Mouse (Mus musculus) kidney, adult 9 months (tissue): ENCODE data around the gene Fzd1.
A peak's percentile ranks its signal among the peaks of the same experiment; 100 is the strongest.

Experiments used
- DNase-seq: peaks from one replicate; pipeline ENCODE4 v3.0.0; 2022

Fzd1 gene

GRCm38 (mm10) chr5:4742722-4743121, 15.1 kb downstream of the Fzd1 start:
- no peak for DNase-seq

DNA sequence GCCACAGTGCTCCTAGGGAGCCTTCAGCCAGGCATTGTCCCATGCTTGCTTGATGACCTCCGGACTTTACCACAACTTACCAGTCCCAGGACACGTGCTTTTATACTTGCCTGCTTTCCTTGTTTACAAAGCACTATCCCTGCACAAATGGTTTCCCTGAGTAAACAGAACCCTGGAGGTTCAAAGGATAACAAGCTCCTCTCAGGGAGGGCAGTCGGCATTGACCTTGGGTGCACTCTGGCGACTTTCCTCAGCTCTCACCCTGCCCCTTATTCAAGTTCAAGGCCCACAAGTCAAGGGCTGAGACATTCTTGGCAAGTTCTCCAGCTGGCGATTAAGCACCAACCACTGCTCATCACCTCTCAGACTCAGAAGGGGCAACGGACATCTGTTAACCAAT, 20.8 kb downstream of the Fzd1 start:
- peak; percentile 97 for DNase-seq

- DNase-seq, result peak; percentile 82
Measured at GRCm38 (mm10) chr5:4735461-4735860, 22.4 kb downstream of the Fzd1 start.

GRCm38 (mm10) chr5:4733239-4733638, 24.6 kb downstream of the Fzd1 start:
- DNase-seq, result peak; percentile 68

DNA sequence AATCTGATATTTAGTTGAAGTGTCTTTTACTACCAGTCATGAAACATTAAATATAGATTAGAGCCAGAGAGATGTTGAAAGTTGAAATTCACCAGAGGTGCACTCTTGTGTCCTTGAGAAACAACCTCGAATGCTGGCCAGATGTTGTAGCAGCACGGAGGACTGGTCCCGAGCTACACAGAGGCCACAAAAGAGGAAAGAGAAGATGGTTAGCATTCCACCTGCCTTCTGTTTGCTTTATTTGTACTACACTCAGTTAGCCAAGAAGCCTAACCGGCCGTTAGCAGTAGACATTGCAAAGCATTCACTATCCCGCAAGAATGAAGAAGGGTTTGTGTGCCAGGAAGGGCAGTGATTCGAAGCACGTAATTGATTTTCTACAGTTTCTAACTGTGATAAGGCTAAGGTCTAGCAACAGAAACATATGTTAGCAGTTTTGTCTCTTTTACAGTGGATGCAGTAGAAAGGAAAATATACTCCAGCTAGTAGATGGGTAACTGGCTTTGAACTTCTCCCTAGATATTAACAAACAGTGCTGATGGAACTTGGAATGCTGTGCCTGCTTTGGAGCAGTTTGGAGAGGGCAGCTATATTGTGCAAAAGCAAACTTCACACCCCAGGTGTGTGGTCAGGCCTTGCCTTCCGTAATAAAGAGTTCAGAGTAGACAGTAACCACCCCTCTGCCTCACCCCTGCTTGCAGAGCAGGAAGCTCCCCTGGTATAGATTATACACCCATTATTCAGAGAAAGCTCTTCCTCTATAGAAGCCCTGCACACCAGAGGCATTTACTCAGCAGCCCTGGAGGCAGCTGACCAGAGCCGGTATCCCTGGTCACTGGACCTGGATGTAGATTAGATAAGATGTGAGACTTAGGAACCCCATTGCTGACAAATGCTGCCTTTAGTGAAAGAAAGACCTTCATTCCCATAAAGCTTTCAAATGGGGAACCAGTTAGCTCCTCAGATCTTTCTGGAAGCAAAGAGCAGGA, 25.3 kb downstream of the Fzd1 start:
- DNase-seq, result peak; percentile 62

- DNase-seq, result no peak
Measured at GRCm38 (mm10) chr5:4731743-4732215, 26.1 kb downstream of the Fzd1 start.

DNA sequence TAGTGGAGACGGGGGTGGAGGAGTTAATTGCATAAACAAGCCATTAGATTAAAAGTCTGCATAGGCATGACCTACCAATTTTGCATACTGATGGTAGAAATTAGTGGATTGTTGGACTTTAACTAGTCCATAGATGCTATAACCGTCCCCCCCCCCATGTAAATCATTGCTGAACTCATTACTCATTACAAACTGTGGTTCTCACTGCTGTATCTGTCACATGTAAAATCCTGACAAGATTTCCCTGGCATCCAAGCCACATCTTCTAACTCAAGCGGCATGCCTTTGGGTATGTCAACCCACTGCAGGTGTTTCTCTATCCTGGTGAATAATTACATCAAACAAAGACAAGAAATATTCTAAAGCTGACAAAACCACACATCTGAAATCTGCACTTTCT, 26.8 kb downstream of the Fzd1 start:
- peak; percentile 85 for DNase-seq
